Mouse (Mus musculus) stomach, embryonic 15.5 days (tissue): ENCODE measurements around the gene Gpc5. TPM values are rescaled to one million over a fixed set of nuclear protein-coding genes. Genes with fewer than 3 reads are reported as not detected.

Experiments used
- ATAC-seq: fragments of 200-750 bp; cut with Nextera tagmentation; 2 replicates; pipeline ENCODE4 v1.8.0; 2017; ENCODE audit warnings: low read depth, moderate number of reproducible peaks, moderate TSS enrichment; ENCODE audit not compliant: insufficient read depth, low FRiP score
- H3K27ac ChIP-seq: fragments of 300-500 bp; sonication (generic); 2 replicates; pipeline ENCODE4 v1.5.1; 2015; ENCODE audit warnings: mild to moderate bottlenecking, inconsistent platforms
- H3K27me3 ChIP-seq: fragments of 300-500 bp; sonication (generic); replicated peaks from 2 replicates; pipeline ENCODE4 v1.6.1; 2015; ENCODE audit warnings: inconsistent platforms
- H3K36me3 ChIP-seq: fragments of 300-500 bp; sonication (generic); 2 replicates; pipeline ENCODE4 v1.6.1; 2015; ENCODE audit warnings: inconsistent platforms
- H3K4me1 ChIP-seq: fragments of 300-500 bp; sonication (generic); 2 replicates; pipeline ENCODE4 v1.6.1; 2015; ENCODE audit warnings: inconsistent platforms
- H3K4me2 ChIP-seq: fragments of 300-500 bp; sonication (generic); 2 replicates; pipeline ENCODE4 v1.6.1; 2015; ENCODE audit warnings: mild to moderate bottlenecking, inconsistent platforms
- H3K4me3 ChIP-seq: fragments of 300-500 bp; sonication (generic); replicated peaks from 2 replicates; pipeline ENCODE4 v1.5.1; 2015; ENCODE audit warnings: inconsistent platforms
- H3K9ac ChIP-seq: fragments of 300-500 bp; sonication (generic); 2 replicates; pipeline ENCODE4 v1.6.1; 2015; ENCODE audit warnings: inconsistent platforms
- H3K9me3 ChIP-seq: fragments of 300-500 bp; sonication (generic); 2 replicates; pipeline ENCODE4 v1.6.1; 2016; ENCODE audit warnings: inconsistent platforms
- WGBS: fragments of 180-500 bp; shearing (Covaris S2); methylation state at CpG from one replicate; pipeline ENCODE4 v1.1.7; 2015; 5-methylcytosine and 5-hydroxymethylcytosine counted together
- polyA plus RNA-seq: library from polyadenylated mRNA; unstranded; fragments of >200 nt; fragmentation: Nextera tagmentation; extraction: Ambion mirVana; gene quantifications from 2 replicates; pipeline ENCODE4 v1.2.1, GENCODE M21; 2015

Gene Gpc5
- polyA plus RNA-seq, 1 experiment from 2014 or later, result 0.05 TPM

DNA sequence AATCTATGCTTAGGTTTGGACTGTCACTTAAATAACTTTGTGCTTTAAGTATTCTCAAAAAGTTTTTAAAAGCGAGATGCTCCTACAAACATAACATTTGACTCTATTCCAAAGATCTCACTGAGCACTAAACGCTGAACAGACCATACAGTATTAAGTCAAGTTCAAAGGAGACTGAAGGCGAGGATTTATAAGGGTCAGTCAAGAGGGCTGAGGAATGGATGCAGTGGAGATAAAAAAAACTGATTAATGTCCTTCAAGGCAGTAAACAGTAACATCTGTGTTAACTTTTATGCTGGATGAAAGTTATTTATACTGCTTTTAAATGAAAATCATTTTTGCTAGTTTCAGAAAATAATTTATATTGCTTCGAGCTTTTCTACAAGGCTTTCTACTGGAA is 906.9 kb downstream of the Gpc5 start:
- WGBS, result 43% methylated on average over 4 of the region's 4 CpGs
- ATAC-seq, result no peak
- H3K4me2 ChIP-seq, result no peak overlapping the region

DNA sequence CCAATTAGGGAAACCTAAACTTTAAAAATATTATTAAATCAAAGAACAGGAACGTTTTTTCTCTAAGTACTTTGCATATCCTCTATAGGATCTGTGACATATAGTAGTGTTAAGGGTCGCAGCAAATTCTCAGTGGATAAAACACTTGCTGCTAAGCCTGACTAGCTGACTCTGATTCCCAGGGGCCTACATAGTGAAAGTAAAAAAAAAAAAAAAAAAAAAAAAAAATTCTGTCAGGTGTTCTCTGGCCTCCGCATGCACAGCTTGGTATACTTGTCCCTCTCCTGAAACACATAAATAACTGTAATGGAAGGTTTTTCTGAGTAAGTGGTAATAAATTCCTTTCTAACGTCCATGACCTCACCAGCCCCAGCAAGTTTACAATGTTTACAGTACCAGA is 995.0 kb downstream of the Gpc5 start:
- Histone ChIP-seq H3K9ac (no peak overlapping the region), H3K36me3 (no peaks in the 10 kb centered on the region), H3K4me2 (no peak overlapping the region), H3K4me3 (no peak overlapping the region), H3K4me1 (no peaks in the 10 kb centered on the region), H3K9me3 (no peaks in the 10 kb centered on the region), H3K27me3 (no peaks in the 10 kb centered on the region), H3K27ac (no peak overlapping the region)
- 50% methylated on average over 4 of the region's 4 CpGs for WGBS
- no peak for ATAC-seq

More for the DNA sequence above, 906.9 kb downstream of the Gpc5 start:
- no peak overlapping the region for H3K4me3 ChIP-seq
- H3K27ac ChIP-seq, result no peak overlapping the region
- no peaks in the 10 kb centered on the region for H3K9me3 ChIP-seq
- no peaks in the 10 kb centered on the region for H3K4me1 ChIP-seq
- no peak overlapping the region for H3K9ac ChIP-seq
- no peaks in the 10 kb centered on the region for H3K27me3 ChIP-seq
- no peaks in the 10 kb centered on the region for H3K36me3 ChIP-seq

DNA sequence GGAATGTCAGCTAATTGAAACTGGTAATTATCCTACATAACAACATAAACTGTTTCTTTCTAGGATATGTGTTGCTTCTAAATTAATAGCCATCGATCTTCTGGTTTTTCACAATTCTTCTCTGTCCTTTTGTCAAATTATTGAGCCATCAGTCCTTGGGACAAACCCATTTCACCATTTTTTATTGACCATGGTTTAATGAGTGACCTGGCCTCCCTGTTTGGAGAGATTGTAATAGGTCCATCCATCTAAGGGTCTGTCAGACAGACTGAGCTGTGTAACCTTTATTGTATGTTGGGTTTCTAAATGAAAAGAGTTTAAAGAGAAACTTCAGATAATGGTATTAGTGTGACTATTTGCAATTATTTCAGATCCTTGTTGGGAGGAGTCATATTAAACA is 1035.9 kb downstream of the Gpc5 start:
- WGBS, result 58% methylated on average over 1 of the region's 1 CpGs
- no peak overlapping the region for H3K4me2 ChIP-seq

DNA sequence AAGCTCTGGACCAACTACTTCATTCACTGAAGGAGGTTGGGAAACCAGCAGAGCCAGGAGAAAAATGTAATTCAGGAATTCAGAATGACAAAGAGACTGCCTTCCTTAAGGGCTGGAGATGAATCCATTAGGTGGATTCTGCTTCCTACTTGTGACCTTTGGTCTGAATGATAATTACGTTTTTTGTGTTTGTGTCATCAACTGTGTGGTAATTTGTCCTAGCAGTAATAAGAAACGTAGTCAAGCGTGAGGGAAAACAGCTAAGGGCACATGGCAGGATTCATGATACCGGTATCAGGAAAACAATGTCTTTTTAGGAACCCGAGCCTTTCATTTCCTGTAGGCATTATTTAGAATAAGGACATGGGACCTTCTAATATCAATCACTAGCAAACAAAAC is 1045.3 kb downstream of the Gpc5 start:
- Histone ChIP-seq H3K36me3 (no peaks in the 10 kb centered on the region), H3K4me1 (no peaks in the 10 kb centered on the region), H3K27ac (no peak overlapping the region), H3K9ac (no peak overlapping the region), H3K4me2 (no peak overlapping the region), H3K4me3 (no peak overlapping the region), H3K9me3 (no peaks in the 10 kb centered on the region), H3K27me3 (no peaks in the 10 kb centered on the region)
- ATAC-seq, result no peak
- WGBS, result 77% methylated on average over 5 of the region's 5 CpGs

More for the DNA sequence above, 1035.9 kb downstream of the Gpc5 start:
- Histone ChIP-seq H3K4me3 (no peak overlapping the region), H3K27ac (no peak overlapping the region), H3K4me1 (no peaks in the 10 kb centered on the region), H3K9ac (no peak overlapping the region), H3K9me3 (no peaks in the 10 kb centered on the region), H3K27me3 (no peaks in the 10 kb centered on the region), H3K36me3 (no peaks in the 10 kb centered on the region)
- ATAC-seq, result no peak

DNA sequence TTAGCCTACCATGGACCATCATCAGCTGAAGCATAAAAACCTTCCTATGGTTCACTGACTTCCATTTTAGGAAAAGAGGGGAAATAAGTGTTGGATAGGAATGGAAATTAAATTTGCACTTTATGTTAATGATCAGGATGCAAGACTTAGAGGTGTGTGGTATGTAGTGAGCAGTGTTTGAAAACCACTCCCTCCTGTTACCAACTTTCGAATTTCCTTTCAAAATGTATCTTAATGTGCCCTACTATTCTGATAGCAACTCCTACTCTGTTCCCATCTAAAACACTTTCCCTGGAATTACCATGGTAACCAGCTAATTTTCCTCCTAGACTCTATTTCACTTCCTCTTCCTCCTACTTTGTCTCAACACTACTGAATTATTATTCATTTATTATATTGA is 1045.8 kb downstream of the Gpc5 start:
- Histone ChIP-seq H3K27ac (no peak overlapping the region), H3K4me3 (no peak overlapping the region), H3K27me3 (no peaks in the 10 kb centered on the region), H3K9ac (no peak overlapping the region), H3K4me1 (no peaks in the 10 kb centered on the region), H3K36me3 (no peaks in the 10 kb centered on the region), H3K9me3 (no peaks in the 10 kb centered on the region), H3K4me2 (no peak overlapping the region)
- ATAC-seq, result no peak
- 61% methylated on average over 1 of the region's 1 CpGs for WGBS

DNA sequence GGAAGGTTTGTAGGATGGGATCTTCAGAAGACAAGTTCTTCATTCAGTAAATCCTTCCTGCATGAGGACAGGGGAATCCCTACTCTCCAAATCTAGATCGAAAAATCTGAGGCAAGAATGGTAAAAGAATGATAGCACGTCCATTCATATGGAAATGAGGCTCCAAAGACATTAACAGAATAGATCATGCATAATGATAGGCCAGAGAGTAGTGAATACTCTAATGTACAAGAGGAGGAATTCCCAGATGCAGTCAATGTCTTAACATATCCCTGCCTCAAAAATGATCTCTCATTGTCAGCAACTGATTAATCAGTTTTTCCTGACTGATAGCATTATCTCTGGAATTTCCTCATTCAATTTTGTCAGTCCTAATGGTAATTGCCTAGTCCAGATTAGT is 1070.6 kb downstream of the Gpc5 start:
- WGBS, result 69% methylated on average over 2 of the region's 2 CpGs
- no peak for ATAC-seq

DNA sequence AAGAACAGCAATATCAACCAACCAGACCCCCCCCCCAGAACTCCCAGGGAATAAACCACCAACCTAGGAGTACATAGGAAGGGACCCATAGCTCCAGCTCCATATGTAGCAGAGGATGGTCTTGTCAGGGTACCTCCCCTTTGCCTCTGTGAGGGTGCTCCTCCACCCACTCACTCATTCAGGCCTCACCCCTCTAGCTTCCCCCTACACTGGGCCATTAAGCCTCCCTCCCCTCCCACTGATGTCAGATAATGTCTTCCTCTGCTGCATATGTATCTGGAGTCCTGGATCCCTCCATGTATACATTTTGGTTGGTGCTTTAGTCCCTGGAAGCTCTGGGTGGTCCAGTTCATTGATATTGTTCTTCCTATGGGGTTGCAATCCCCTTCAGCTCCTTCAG is 1075.4 kb downstream of the Gpc5 start:
- no peaks in the 10 kb centered on the region for H3K36me3 ChIP-seq
- H3K4me3 ChIP-seq, result no peak overlapping the region
- no peak overlapping the region for H3K27ac ChIP-seq
- no peak overlapping the region for H3K9ac ChIP-seq
- H3K9me3 ChIP-seq, result no peaks in the 10 kb centered on the region
- no peaks in the 10 kb centered on the region for H3K27me3 ChIP-seq
- ATAC-seq, result no peak
- no peak overlapping the region for H3K4me2 ChIP-seq
- no peaks in the 10 kb centered on the region for H3K4me1 ChIP-seq

More for the DNA sequence above, 1070.6 kb downstream of the Gpc5 start:
- Histone ChIP-seq H3K36me3 (no peaks in the 10 kb centered on the region), H3K4me1 (no peaks in the 10 kb centered on the region), H3K9ac (no peak overlapping the region), H3K27ac (no peak overlapping the region), H3K9me3 (no peaks in the 10 kb centered on the region), H3K27me3 (no peaks in the 10 kb centered on the region), H3K4me3 (no peak overlapping the region), H3K4me2 (no peak overlapping the region)

DNA sequence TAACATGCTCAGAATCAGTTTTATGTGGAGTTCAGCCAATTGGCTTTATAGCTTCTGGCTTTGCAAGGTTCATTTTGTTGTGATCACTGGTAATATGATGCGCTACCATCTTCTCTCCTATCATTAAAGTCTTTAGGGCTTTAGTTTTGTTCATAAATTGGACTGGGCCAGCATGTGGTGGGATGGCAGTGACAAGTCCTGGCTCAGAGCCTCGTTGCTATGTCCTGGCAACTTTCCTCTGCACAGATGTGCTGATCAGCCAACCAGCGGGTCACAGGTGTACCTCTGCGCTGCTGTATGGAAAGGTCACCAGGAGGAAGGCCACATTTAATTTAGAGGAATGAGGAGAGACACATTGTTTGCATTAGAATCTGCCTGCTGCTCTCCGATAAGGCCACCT is 1077.1 kb downstream of the Gpc5 start:
- no peak overlapping the region for H3K9ac ChIP-seq
- no peaks in the 10 kb centered on the region for H3K9me3 ChIP-seq
- H3K4me3 ChIP-seq, result no peak overlapping the region
- H3K27me3 ChIP-seq, result no peaks in the 10 kb centered on the region
- ATAC-seq, result no peak
- no peaks in the 10 kb centered on the region for H3K36me3 ChIP-seq
- no peak overlapping the region for H3K27ac ChIP-seq
- WGBS, result 64% methylated on average over 5 of the region's 5 CpGs
- H3K4me1 ChIP-seq, result no peaks in the 10 kb centered on the region
- H3K4me2 ChIP-seq, result no peak overlapping the region

DNA sequence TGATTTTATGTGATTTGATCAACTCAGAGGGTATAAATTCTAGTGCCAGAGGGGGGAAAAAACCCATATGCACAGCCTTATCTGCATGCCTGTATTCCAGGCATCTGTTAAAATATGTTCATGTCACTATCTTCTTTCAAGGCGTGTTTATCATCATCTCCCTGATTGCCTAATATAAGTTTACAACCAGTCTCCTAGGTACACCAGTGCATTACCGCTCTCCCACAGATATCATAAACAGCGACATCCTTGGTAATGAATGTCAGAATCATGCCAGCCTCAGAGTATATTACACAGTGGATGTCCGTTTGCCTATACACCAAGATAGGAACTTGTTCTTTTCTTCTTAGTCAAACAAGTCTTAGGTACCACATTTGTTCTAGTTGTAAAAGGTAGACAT is 1095.0 kb downstream of the Gpc5 start:
- no peak overlapping the region for H3K4me2 ChIP-seq
- no peak overlapping the region for H3K27ac ChIP-seq
- WGBS, result 72% methylated on average over 4 of the region's 4 CpGs
- no peak overlapping the region for H3K9ac ChIP-seq
- no peak for ATAC-seq
- H3K4me3 ChIP-seq, result no peak overlapping the region
- no peaks in the 10 kb centered on the region for H3K27me3 ChIP-seq
- H3K9me3 ChIP-seq, result no peaks in the 10 kb centered on the region
- no peaks in the 10 kb centered on the region for H3K36me3 ChIP-seq
- no peaks in the 10 kb centered on the region for H3K4me1 ChIP-seq

DNA sequence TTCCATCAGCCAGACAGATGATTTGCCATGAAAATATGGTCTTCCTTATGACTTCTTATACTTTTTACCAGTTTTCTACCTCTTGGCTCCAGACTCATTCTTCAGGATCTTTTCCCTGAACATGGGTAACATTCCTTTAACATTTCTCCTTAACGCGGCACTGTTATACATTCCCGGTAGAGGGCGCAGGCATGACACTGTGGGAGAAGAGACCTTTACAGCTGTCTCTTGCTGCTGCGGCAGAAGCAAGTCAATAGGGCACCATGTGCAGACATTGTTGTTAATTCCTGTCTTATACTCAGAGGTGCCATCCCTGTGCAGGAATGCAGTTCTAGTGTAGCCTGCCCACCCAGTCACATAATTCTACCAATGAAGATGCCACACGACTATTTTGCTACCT is 1115.0 kb downstream of the Gpc5 start:
- H3K9ac ChIP-seq, result no peak overlapping the region
- no peak for ATAC-seq
- no peaks in the 10 kb centered on the region for H3K9me3 ChIP-seq
- no peaks in the 10 kb centered on the region for H3K36me3 ChIP-seq
- WGBS, result 27% methylated on average over 6 of the region's 6 CpGs
- no peak overlapping the region for H3K4me3 ChIP-seq
- H3K4me2 ChIP-seq, result no peak overlapping the region
- no peaks in the 10 kb centered on the region for H3K4me1 ChIP-seq
- H3K27me3 ChIP-seq, result no peaks in the 10 kb centered on the region
- H3K27ac ChIP-seq, result no peak overlapping the region

DNA sequence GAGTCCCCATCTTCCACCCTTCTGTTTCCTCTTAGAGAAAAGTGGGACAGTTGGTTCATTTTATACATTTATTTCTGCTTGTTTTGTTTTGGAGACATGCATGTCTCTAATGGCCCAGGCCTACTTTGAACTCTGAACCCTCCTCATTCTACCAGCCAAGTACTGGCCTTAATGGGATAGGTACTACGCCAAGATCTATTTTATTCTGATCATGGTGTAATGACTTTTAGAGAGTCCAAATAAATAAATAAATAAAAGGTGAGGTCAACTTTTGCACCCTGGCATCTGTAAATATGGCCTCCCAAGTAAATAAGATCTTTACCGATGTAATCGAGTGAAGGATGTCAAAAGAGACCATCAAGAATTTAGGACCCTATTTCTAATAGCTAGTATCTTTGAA is 1116.6 kb downstream of the Gpc5 start:
- Histone ChIP-seq H3K4me3 (no peak overlapping the region), H3K4me1 (no peaks in the 10 kb centered on the region), H3K27ac (no peak overlapping the region), H3K9ac (no peak overlapping the region), H3K27me3 (no peaks in the 10 kb centered on the region), H3K9me3 (no peaks in the 10 kb centered on the region), H3K4me2 (no peak overlapping the region), H3K36me3 (no peaks in the 10 kb centered on the region)
- 92% methylated on average over 3 of the region's 3 CpGs for WGBS
- ATAC-seq, result no peak

DNA sequence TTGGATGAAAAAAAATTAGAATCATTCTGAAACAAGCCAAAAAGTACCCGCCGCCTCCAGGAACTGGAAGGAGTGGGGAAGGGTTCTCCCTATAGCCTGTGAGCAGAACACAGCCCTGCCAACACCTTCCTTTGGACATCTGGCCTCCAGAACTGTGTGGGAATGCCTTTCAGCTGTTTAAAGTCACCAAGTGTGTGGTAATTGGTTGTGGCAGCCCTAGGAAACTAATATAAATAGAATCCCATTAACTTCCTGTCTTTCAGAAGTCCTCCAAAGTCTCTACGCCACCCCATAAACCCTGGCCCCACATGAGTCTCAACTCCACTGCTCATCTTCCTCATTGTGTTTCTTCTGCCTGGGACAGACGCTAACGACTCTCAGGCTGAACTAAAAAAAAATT is 1117.0 kb downstream of the Gpc5 start:
- no peak overlapping the region for H3K27ac ChIP-seq
- WGBS, result 56% methylated on average over 5 of the region's 5 CpGs
- H3K4me3 ChIP-seq, result no peak overlapping the region
- ATAC-seq, result no peak; the same call in 1 of the 2 replicates
- no peaks in the 10 kb centered on the region for H3K9me3 ChIP-seq
- no peaks in the 10 kb centered on the region for H3K4me1 ChIP-seq
- H3K36me3 ChIP-seq, result no peaks in the 10 kb centered on the region
- no peaks in the 10 kb centered on the region for H3K27me3 ChIP-seq
- no peak overlapping the region for H3K4me2 ChIP-seq
- H3K9ac ChIP-seq, result no peak overlapping the region

DNA sequence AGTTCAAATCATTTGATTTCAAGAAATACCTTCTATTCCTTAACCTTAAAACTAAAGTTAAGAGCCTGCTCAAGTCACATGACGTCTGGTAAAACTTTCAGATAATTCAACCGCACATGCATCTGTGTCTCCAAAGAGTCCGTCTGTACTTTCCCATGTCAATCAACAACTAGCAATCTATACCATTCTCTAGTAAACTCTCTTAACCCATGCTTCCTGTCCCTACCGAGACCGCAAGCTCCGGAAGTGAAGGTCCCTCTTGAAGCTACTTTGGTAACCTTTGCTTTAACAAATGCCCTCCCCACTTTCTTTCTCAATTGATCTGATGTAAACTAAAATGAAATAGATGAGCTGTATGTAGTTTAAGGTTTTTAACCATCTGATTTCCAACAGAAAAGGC is 1118.3 kb downstream of the Gpc5 start:
- H3K27me3 ChIP-seq, result no peaks in the 10 kb centered on the region
- H3K27ac ChIP-seq, result no peak overlapping the region
- H3K4me2 ChIP-seq, result no peak overlapping the region
- no peak overlapping the region for H3K9ac ChIP-seq
- 73% methylated on average over 6 of the region's 6 CpGs for WGBS
- H3K4me1 ChIP-seq, result no peaks in the 10 kb centered on the region
- no peak overlapping the region for H3K4me3 ChIP-seq
- H3K9me3 ChIP-seq, result no peaks in the 10 kb centered on the region
- no peaks in the 10 kb centered on the region for H3K36me3 ChIP-seq
- no peak for ATAC-seq
